13 mouse cellular contexts compared by ENCODE assay signal in the genomic region with DNA sequence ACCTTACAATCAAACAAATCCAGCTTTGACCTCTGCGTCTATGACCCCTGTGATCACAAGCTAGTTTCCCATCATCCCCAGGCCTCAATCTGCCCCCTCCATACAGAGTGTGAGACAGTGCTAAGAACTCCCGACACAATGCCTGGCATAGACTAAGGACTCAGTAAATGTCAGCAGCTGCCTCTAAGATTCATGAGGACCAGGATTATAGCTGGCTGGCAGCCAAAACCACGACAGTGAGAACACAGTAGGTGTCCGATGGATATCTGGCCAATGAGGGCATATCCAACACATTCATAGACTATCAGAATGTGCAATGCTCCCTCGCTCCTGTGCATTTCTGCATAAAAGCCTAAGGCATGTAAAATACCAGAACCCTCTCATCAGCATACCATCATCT. TPM values are rescaled to one million over a fixed set of nuclear protein-coding genes. Genes with fewer than 3 reads are reported as not detected.
DNase-seq lines count a peak whose midpoint lies in the region; ATAC-seq and TF ChIP-seq lines count a peak whose summit lies in the region.
"Had no signal": no experiment of that assay in that cellular context is flagged by ENCODE, and none has a peak within 500 bp of the region (broad histone marks: within the 10 kb centered on the region; RNA-seq: fewer than 3 reads in every experiment).

No protein-coding gene starts in this region.

- no peak for TF ChIP-seq CTCF in layer of hippocampus, adult 2 months (conservative IDR thresholded peaks at IDR 0.05)
- no peak for TF ChIP-seq CTCF in brain, embryonic 14.5 days (IDR thresholded peaks at IDR 0.05; ENCODE audit: borderline replicate concordance, extremely low read depth, insufficient read depth, insufficient read length)

- ATAC-seq in monocyte, adult 5-6 weeks (replicated peaks; ENCODE audit: insufficient number of reproducible peaks, low FRiP score, low TSS enrichment, poor library complexity, severe bottlenecking): no peak

- TF ChIP-seq POLR2A in brain, embryonic 14.5 days (IDR thresholded peaks at IDR 0.05; ENCODE audit: borderline replicate concordance, extremely low read depth, insufficient read depth, insufficient read length, poor library complexity, severe bottlenecking): no peak

- H3K27ac ChIP-seq in layer of hippocampus, adult 2 months: peak overlapping the region; percentile 43
- H3K27ac ChIP-seq: liver, embryonic 15.5 days had no signal

- DNase-seq in layer of hippocampus, adult 2 months (ENCODE audit: low spot score in 2 of 2): no peak
- DNase-seq in layer of hippocampus, postnatal 36 days: no peak
- DNase-seq in MN1 (ENCODE audit: low spot score): peak; percentile 21
- DNase-seq in brain, embryonic 14.5 days (ENCODE audit: low read depth): peak; percentile 75
- DNase-seq in mesoderm, embryonic 11.5 days (ENCODE audit: low read depth, low spot score): peak; percentile 56
- DNase-seq in cerebellum, adult 9-10 months: no peak
- DNase-seq in testis, postnatal 14 days (ENCODE audit: low spot score): no peak
- DNase-seq: cerebellum, adult 11 months; gastrocnemius, postnatal 10 days; thymus, postnatal 14 days had no signal

- peak overlapping the region; percentile 29; the same call in 1 of the 2 replicates for H3K4me3 ChIP-seq in layer of hippocampus, adult 2 months
- H3K4me3 ChIP-seq: erythroblast, embryonic 14.5 days; liver, embryonic 15.5 days had no signal

RNA-seq across cellular contexts. Expression of gene Gfra1, which starts 5.0 kb away (rescaled TPM):
- total RNA-seq in layer of hippocampus, adult 2 months (2021): 10 to 100 TPM; 59.6 to 67.1 TPM
- 10 to 100 TPM; 62.0 to 64.5 TPM for total RNA-seq in layer of hippocampus, postnatal 36 days (2021)
- 19.6 and 44.8 TPM in 2 replicates for polyA plus RNA-seq in brain, embryonic 14.5 days (2012; rRNA removed)
- 2.3 TPM in 1 of 3 replicates, not detected in the others for total RNA-seq in monocyte, adult 5-6 weeks (2017)
- polyA plus RNA-seq: erythroblast, embryonic 14.5 days had no signal

Comparison
In these comparisons a context has a peak if more than half of its experiments do, and no peak if none do; other contexts are left out.
1. DNase-seq: peak in MN1 (single experiment), brain, embryonic 14.5 days (single experiment) and mesoderm, embryonic 11.5 days (single experiment); none in layer of hippocampus, adult 2 months (0 of 2), layer of hippocampus, postnatal 36 days (0 of 2), cerebellum, adult 9-10 months (single experiment) and testis, postnatal 14 days (single experiment).
2. RNA of gene Gfra1, which starts 5.0 kb away (total RNA-seq): 59.6 to 67.1 TPM in layer of hippocampus, adult 2 months and 62.0 to 64.5 TPM in layer of hippocampus, postnatal 36 days; 2.3 TPM in monocyte, adult 5-6 weeks; every median in the first group is over 10 times any median in the second.